Mouse (Mus musculus): Measurements from ENCODE around the gene Pald1. TPM values are rescaled to one million over a fixed set of nuclear protein-coding genes. Genes with fewer than 3 reads are reported as not detected.

The Pald1 gene
- 8.3 and 8.5 TPM in 2 replicates for polyA plus RNA-seq (2015; fragmentation: Nextera tagmentation; extraction: Ambion mirVana)

DNA sequence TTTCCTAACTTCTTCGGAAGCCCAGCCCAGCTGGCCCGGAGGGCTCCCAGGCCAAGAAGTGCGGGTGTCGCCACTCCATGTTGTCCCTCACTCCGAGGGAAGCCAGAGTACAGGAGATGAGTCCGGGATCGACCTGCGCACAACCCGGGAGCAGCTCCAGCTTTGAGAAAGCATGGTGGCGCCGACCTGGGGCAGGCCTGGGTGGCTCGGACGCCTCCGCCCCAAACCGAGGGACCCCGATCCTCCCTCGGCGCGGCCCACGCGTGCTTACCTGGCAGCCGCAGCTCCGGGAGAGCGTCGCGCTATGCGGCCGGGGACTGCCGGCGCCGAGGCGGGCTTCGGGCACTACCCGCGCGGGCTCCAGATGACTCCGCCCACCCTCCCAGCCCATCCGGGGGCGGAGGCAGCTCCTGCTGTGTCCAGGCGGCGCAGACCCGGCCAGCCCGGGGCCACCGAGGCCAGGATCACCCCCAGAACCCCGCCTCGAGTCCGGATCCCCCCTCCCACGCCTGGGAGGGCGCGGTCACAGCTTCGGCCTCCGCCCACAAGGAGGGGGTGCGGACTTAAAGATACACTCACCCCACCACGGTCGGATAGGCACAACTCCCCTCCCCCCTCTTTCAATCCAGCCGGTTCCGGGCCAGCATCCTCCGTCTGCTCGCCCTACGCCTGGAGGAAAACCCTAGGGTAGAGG is at the start of gene Pald1:
Gene Pald1, minus strand, starts transcription at position 510 of the 694 bp plus-strand sequence.

DNA sequence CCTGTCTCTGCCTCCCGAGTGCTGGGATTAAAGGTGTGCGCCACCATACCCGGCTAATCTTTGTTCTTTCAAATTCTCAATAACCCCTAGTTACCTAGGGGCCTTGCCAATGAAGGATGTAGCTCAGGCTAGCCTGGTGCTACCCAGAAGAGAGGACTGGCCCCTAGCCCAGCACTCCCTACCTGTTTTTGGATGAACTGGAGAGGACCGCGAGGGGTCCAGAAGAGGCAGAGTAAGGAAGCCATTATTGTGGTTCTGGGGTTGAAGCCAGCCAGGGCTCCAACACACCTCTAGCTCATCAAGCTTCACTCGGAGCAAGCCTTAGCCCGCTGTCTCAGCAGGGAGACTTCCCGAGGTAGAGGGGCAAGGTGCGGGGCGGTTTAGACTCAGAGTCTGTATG is 34.3 kb upstream of the Pald1 start, which contains the start of gene Nodal:
Gene Nodal, plus strand, starts transcription at position 301 of the 400 bp plus-strand sequence.

DNA sequence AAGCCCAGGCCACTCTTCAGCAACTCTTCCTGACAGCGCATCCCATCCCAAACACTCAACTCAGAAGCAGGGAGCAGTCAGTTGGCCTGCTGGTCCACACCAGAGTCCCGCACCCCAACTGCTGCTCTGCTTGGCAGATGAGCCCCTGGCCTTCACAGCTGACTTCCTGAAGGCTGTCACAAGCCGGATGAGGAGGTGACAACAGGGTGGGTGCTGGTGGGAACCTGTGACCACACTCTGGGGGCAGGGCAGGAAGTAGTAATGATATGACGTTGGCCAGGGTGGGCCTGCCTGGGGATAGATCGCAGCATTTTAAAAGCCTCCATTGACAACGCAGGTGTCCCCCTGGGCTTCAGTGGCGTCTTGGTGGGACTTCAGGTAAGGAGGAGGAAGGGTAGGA is 85.9 kb downstream of the Pald1 start, which contains the start of gene Prf1:
Gene Prf1, plus strand, starts transcription at position 357 of the 400 bp plus-strand sequence.

DNA sequence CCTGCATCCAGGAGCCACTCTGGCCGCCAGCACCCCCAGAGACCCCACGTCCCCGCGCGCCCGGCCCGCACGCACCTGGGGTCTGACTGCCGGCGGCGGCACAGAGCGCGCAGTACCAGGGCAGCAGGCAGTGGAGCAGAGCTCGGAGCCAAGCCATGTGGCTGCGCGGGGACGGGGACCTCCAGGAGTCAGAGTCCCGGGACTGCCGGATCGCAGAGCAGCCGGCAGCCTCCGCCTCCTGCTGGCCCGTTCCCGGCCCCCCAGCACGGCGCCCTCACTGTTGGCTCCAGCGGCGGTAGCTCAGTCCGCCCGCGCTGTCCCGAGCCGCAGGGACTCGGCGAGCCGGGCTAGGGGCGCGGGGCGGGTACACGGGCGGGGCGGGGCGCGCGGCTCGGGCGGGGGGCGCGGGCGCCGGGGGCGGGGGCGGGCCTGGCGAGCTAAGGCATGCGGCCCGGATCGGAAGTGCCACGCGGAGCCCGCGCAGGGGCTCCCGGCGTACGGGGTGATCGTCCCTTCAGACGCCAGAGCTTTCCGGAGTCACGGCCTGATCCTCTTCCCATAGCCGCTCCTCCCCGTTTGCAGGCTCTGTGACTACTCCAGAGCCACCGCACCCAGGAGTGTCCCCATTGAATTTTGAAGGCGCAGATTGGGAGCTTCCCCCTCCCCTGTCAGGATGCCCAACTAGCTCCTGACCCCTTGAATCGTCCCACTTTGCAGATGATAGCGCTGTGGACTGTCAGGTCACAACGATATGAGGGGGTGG is 110.1 kb downstream of the Pald1 start, which contains the start of gene Adamts14:
Gene Adamts14, minus strand, starts transcription at position 358 of the 763 bp plus-strand sequence.

Other genes starting within 250 kb of the Pald1 start
- gene Sgpl1, start 235.8 kb downstream of the Pald1 start, polyA plus RNA-seq (2015; fragmentation: Nextera tagmentation; extraction: Ambion mirVana) = 73.4 and 74.8 TPM in 2 replicates
- 0.73 and 1.2 TPM in 2 replicates for gene Tbata, start 211.6 kb downstream of the Pald1 start, polyA plus RNA-seq (2015; fragmentation: Nextera tagmentation; extraction: Ambion mirVana)
- gene Adamts14, start 110.1 kb downstream of the Pald1 start, polyA plus RNA-seq (2015; fragmentation: Nextera tagmentation; extraction: Ambion mirVana) = 2.1 and 2.2 TPM in 2 replicates
- gene Prf1, start 85.7 kb downstream of the Pald1 start, polyA plus RNA-seq (2015; fragmentation: Nextera tagmentation; extraction: Ambion mirVana) = not detected in 2 replicates
- gene Nodal, start 34.4 kb upstream of the Pald1 start, polyA plus RNA-seq (2015; fragmentation: Nextera tagmentation; extraction: Ambion mirVana) = 0.10 and 0.11 TPM in 2 replicates
- gene Eif4ebp2, start 69.1 kb upstream of the Pald1 start, polyA plus RNA-seq (2015; fragmentation: Nextera tagmentation; extraction: Ambion mirVana) = 74.5 and 79.2 TPM in 2 replicates
- 4.9 and 5.5 TPM in 2 replicates for gene Lrrc20, start 92.3 kb upstream of the Pald1 start, polyA plus RNA-seq (2015; fragmentation: Nextera tagmentation; extraction: Ambion mirVana)
- 0.08 TPM in 1 of 2 replicates, not detected in the other for gene Npffr1, start 212.0 kb upstream of the Pald1 start, polyA plus RNA-seq (2015; fragmentation: Nextera tagmentation; extraction: Ambion mirVana)

Data from urinary bladder, postnatal 0 days (tissue).